Mouse (Mus musculus) cerebral cortex, adult 2 months (tissue): ENCODE measurements around the gene Angel1.

Experiments used
- WGBS: fragments of 180-500 bp; shearing (Covaris S2); methylation state at CpG from one replicate; pipeline ENCODE4 v1.1.7; 2018; 5-methylcytosine and 5-hydroxymethylcytosine counted together

Angel1 gene

GRCm38 (mm10) chr12:86700927-86701310 is 25.3 kb downstream of the Angel1 start:
- 78% methylated on average over 4 of the region's 4 CpGs for WGBS

GRCm38 (mm10) chr12:86699965-86700926 is 26.0 kb downstream of the Angel1 start:
- WGBS: 32% methylated on average over 19 of the region's 19 CpGs

GRCm38 (mm10) chr12:86697996-86698395 is 28.3 kb downstream of the Angel1 start:
- WGBS: 49% methylated on average over 2 of the region's 2 CpGs

- 88% methylated on average over 1 of the region's 1 CpGs for WGBS
Observed at GRCm38 (mm10) chr12:86694441-86694840, 31.8 kb downstream of the Angel1 start.

GRCm38 (mm10) chr12:86692471-86693356 is 33.5 kb downstream of the Angel1 start:
- WGBS: 59% methylated on average over 5 of the region's 5 CpGs

GRCm38 (mm10) chr12:86690700-86691485 is 35.4 kb downstream of the Angel1 start:
- WGBS: 57% methylated on average over 12 of the region's 12 CpGs

- WGBS: 95% methylated on average over 27 of the region's 27 CpGs
Observed at GRCm38 (mm10) chr12:86688917-86689316, 37.3 kb downstream of the Angel1 start.

GRCm38 (mm10) chr12:86687971-86688573 is 38.2 kb downstream of the Angel1 start:
- 71% methylated on average over 4 of the region's 4 CpGs for WGBS

GRCm38 (mm10) chr12:86687445-86687955 is 38.8 kb downstream of the Angel1 start:
- 70% methylated on average over 4 of the region's 4 CpGs for WGBS

- 39% methylated on average over 13 of the region's 13 CpGs for WGBS
Observed at GRCm38 (mm10) chr12:86686551-86687330, 39.5 kb downstream of the Angel1 start.

GRCm38 (mm10) chr12:86685275-86685674 is 41.0 kb downstream of the Angel1 start:
- 30% methylated on average over 9 of the region's 9 CpGs for WGBS

- WGBS: 71% methylated on average over 7 of the region's 7 CpGs
Observed at GRCm38 (mm10) chr12:86683698-86684097, 42.6 kb downstream of the Angel1 start.

- 31% methylated on average over 8 of the region's 8 CpGs for WGBS
Observed at GRCm38 (mm10) chr12:86682178-86682577, 44.1 kb downstream of the Angel1 start.

GRCm38 (mm10) chr12:86681626-86682025 is 44.6 kb downstream of the Angel1 start:
- 47% methylated on average over 9 of the region's 9 CpGs for WGBS

- WGBS: 3% methylated on average over 11 of the region's 11 CpGs
Observed at GRCm38 (mm10) chr12:86680591-86681193, 45.6 kb downstream of the Angel1 start.

GRCm38 (mm10) chr12:86679991-86680491 is 46.2 kb downstream of the Angel1 start:
- WGBS: 10% methylated on average over 12 of the region's 12 CpGs

- WGBS: 2% methylated on average over 9 of the region's 9 CpGs
Observed at GRCm38 (mm10) chr12:86679546-86679930, 46.7 kb downstream of the Angel1 start.

GRCm38 (mm10) chr12:86678591-86679545 is 47.4 kb downstream of the Angel1 start, which contains the start of gene Vash1:
Gene Vash1, plus strand, starts transcription at chr12:86678700.
- WGBS: under 1% methylated on average over 93 of the region's 94 CpGs
